Mouse (Mus musculus) bone marrow macrophage, adult 2 months (primary cell): Measurements from ENCODE around the gene Krt16.

Experiments used
- CTCF ChIP-seq: IDR thresholded peaks from 2 replicates; pipeline ENCODE4 v1.5.1; 2012; ENCODE audit warnings: low read depth, mild to moderate bottlenecking, low read length, moderate library complexity
- POLR2A ChIP-seq: IDR thresholded peaks from 2 replicates; pipeline ENCODE4 v1.6.1; 2012; ENCODE audit warnings: mild to moderate bottlenecking, low read depth, low read length, borderline replicate concordance

- TF ChIP-seq CTCF = no peak
- TF ChIP-seq POLR2A = no peak
These were observed 41.2 kb downstream of the Krt16 start, which contains the start of gene Krt14 for GRCm38 (mm10) chr11:100207498-100207897.
